Mouse (Mus musculus) kidney, postnatal 36 days (tissue): ENCODE measurements around the gene Tjp1.

ENCODE experiments used
- DNase-seq, 2 experiments: peaks; one replicate each; pipeline ENCODE4 v3.0.0; 2021 to 2022; ENCODE audit warnings: mixed read lengths in 2 of 2

Gene Tjp1

DNA sequence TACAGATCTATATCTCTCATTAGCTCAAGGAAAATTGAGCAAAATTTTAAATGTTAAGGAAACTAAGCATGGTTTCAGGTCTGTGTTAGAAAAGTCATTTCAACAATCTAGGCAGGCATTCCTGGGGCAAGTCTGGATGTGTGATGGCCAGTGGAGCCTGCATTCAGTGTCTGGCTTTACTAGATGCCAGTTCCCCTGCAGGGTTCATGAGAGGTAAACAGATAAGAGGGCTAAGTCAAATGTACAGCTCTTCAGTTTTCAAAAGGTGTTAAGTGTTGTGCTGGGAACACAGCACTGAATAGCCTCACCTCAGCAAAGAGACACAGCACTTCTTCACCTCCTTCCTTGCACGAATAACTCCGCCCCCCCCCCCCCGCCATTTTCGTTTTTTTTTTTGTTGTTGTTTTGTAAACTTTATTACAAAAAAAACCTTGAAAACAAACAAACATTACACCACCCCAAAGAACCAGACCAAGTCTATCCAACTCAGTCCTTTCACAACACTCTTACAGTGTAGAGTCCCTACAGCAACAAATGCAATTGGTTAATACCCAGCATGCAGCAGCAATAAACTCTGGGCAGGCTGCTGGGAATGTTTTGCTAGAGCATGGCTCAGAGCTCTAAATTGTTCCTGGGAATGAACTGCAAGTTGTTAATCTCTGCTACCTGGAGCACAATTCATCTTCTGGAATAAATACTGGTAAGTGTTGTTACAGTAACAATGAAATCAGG is 177.1 kb downstream of the Tjp1 start:
- no peak for DNase-seq

DNA sequence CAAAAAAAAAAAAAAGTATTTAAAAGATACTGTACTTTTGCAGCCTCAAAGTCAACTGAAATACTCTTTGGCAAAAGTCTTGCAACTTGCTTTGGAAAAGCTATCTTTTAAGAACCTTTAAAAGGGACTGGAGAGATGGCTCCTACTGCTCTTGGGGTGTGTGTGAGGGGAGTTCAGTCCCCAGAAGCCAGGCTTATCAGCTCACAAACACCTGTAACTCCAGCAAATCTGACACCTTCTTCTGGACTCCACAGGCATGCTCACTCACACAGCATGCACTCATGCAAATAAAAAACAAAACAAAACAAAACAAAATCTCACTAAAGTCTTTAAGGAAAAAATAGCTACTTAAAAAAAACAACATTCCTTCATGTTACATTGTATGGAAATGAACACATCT is 179.0 kb downstream of the Tjp1 start:
- DNase-seq, result no peak

DNA sequence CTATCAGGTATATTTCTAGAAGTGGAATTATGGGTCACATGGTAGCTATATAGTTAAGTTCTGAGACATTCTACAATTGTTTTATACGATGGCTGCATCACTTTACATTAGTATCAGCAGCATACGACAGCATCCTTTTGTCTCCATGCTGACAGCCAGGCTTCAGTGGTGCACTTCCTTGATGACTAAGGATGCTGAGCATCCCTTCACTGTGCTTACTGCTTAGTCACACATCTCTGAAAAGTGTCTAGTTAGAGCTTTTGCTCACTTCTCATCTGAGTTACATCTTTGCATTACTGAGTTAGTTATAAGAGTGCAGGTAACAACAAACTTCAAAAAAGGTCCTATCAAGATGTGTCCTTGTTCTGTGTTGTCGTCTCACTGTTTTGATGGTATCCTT is 182.3 kb downstream of the Tjp1 start:
- DNase-seq, result no peak

GRCm38 (mm10) chr7:65337581-65338270 is 189.9 kb downstream of the Tjp1 start:
- DNase-seq, result no peak

DNA sequence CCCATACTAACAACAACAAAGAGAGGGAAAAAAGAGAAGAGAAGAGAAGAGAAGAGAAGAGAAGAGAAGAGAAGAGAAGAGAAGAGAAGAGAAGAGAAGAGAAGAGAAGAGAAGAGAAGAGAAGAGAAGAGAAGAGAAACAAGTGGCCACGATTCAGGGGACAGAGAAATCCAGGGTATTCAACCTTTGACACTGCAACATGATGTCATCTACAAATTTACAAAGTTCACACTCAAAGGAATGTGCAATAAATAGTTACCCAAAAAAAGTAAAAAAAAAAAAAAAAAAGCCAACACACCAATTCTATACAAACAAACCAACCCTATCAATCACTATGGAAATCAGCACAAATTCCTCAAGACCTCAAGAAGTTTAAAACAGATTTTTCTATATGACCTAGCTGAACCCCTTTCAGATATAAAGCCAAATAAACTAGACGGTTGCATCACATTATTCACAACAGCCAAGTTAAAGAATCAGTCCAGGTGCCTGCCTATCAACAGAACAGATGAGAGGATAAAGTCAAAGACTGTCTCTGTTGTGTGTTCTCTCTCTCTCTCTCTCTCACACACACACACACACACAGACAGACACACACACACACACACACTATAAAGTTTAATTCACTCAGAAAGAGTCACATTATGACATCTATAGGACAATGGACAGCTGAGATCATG is 194.4 kb downstream of the Tjp1 start:
- DNase-seq, result no peak

GRCm38 (mm10) chr7:65319047-65319725 is 208.4 kb downstream of the Tjp1 start:
- DNase-seq, result peak; percentile 47 to 85

GRCm38 (mm10) chr7:65317418-65317817 is 210.2 kb downstream of the Tjp1 start:
- DNase-seq, result peak; percentile 49 to 83

DNA sequence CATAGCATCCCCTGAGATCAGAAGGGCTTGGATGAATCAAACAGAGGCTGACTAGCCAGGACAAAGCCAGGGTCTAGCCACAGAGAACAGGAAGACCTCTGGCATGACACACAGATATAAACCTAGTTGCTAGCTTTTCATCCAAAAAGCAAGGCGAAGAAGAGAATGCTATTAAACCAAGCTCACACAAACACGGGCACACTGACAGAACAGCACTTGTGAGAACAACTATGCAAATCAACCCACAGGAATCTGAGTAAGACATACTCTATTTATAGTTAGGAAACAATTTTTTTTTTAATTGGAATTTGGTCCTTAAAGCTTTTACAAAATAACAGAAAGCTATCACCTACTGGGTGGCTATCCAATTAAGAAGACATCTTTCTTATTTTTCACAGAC is 212.4 kb downstream of the Tjp1 start:
- no peak for DNase-seq

- no peak for DNase-seq
Observed at GRCm38 (mm10) chr7:65296675-65297589, 230.6 kb downstream of the Tjp1 start.

DNA sequence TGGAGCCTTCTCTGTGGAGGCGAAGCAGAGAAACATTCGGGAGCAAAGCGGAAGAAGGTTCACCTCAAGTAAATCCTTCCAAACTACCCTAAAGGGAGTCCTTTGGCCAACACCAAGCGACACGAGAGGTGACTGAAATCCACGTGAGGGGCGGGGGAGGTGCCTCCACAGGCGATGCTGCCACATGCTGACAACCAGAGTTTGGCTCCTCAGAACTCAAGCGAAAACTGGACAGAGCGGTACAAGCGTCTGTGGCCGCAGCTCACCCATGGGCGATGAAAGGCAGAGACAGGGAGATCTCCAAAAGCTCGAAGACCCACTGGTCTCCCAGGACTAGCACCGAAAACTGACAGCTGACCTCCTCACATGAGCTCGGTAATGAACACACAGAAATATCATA is 244.7 kb downstream of the Tjp1 start:
- no peak for DNase-seq

DNA sequence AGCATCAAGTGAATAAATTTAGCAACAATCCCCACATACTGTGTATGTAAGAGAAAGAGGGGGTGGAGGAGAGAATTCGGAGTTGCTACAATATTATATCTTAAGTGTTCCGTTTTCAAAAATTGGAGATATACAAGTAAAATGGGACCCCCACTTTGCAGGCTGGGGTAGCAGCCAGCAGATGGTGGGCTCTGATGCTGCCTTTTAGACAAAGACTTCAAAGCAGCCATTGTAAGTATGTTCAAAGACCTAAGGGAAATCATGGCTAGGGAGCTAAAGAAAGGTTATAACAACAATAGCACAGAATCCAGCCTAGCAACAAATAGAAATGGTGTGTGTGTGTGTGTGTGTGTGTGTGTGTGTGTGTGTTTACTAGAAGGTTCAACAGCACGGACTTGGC is 245.6 kb downstream of the Tjp1 start:
- DNase-seq, result no peak

GRCm38 (mm10) chr7:65280944-65281912 is 246.4 kb downstream of the Tjp1 start:
- DNase-seq, result no peak

DNA sequence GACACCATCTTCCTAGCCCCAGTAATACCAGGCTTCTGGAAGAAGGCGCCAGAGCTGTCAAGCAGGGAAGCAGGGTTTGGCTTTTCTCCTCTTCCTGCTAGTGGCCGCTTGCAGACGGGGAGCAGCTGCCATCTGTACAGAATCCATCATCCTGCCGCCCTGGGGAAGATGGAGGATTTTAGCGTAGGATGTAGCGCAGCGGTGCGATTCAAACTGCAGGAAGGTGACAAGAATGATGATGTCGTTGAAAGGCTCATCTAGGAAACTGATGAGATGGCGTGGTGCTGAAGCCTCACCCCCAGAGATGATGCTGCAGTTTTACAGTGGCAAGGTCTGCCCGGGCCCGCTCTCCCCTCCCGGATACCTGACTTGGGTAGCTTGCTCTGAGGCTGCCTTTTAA is 248.3 kb downstream of the Tjp1 start:
- DNase-seq, result no peak

DNA sequence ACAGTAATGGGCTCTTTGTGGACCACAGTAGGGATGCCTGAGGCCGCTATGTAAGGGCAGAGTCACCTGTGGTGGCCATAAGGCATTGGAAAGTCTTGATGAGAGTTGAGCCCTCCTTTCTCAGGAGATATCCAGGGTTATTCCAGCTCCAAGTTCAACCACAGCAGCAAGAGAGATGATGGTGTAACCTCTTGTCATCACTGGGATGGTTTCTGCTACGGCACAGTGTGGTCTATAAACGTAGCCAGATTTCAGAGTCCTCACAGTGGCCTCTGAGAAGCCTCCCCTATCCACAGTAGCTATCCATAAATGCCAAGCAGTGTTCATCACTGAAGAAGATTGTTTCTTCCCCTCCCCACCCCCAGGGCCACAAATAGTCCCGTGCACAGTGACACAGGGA is 251.8 kb downstream of the Tjp1 start:
- no peak for DNase-seq

GRCm38 (mm10) chr7:65274216-65274615 is 253.4 kb downstream of the Tjp1 start:
- DNase-seq, result no peak

- no peak for DNase-seq
Observed at GRCm38 (mm10) chr7:65249656-65250055, 277.9 kb downstream of the Tjp1 start.
